Mouse (Mus musculus) megakaryocyte-erythroid progenitor cell, adult 5-6 weeks (primary cell): ENCODE data around the gene Ube2s. TPM values are rescaled to one million over a fixed set of nuclear protein-coding genes. Genes with fewer than 3 reads are reported as not detected.
"Not testable (repeated sequence)": the region's sequence is repeated elsewhere in the genome, so short reads cannot be mapped to it uniquely, and the experiment has no call there.

Source experiments
- ATAC-seq: replicated peaks from 2 replicates; pipeline ENCODE4 v1.8.0; 2016; ENCODE audit warnings: mild to moderate bottlenecking, inconsistent platforms; ENCODE audit not compliant: severe bottlenecking, poor library complexity, low FRiP score, low TSS enrichment
- total RNA-seq, 2 experiments: library from RNA; stranded (forward) in 1 of 2; stranded (reverse) in 1 of 2; fragments of 200-1000, 215-1000 nt in 1 of 2; fragments of >200 nt in 1 of 2; fragmentation: Nextera tagmentation in 1 of 2; gene quantifications; 2 replicates each; pipeline ENCODE4 v1.2.3; 2014 to 2017

Gene Ube2s
- total RNA-seq (2014; fragmentation: Nextera tagmentation) (291 and 381 TPM in 2 replicates), total RNA-seq (2017) (146 and 204 TPM in 2 replicates)

GRCm38 (mm10) chr7:4812303-4813104, at the start of gene Ube2s:
Ube2s (minus strand) TSS chr7:4812590.
- peak; percentile 96 for ATAC-seq

- ATAC-seq, result not testable (repeated sequence)
Observed at GRCm38 (mm10) chr7:4860926-4861325, 48.5 kb upstream of the Ube2s start.

GRCm38 (mm10) chr7:4859418-4859978, 47.1 kb upstream of the Ube2s start:
- no peak for ATAC-seq

- no peak for ATAC-seq
Observed at GRCm38 (mm10) chr7:4857321-4857720, 44.9 kb upstream of the Ube2s start.

GRCm38 (mm10) chr7:4856508-4856907, 44.1 kb upstream of the Ube2s start:
- ATAC-seq, result no peak

GRCm38 (mm10) chr7:4853613-4854012, 41.2 kb upstream of the Ube2s start:
- no peak for ATAC-seq

GRCm38 (mm10) chr7:4851315-4851688, 38.9 kb upstream of the Ube2s start:
- no peak for ATAC-seq

GRCm38 (mm10) chr7:4850621-4851314, 38.4 kb upstream of the Ube2s start:
- ATAC-seq, result no peak

- ATAC-seq, result no peak
Observed at GRCm38 (mm10) chr7:4849372-4849771, 37.0 kb upstream of the Ube2s start.

- ATAC-seq, result peak; percentile 9; the same call in 1 of the 2 replicates
Observed at GRCm38 (mm10) chr7:4844917-4845309, 32.5 kb upstream of the Ube2s start.

GRCm38 (mm10) chr7:4844245-4844916, 32.0 kb upstream of the Ube2s start, which contains the start of gene Shisa7:
Shisa7 (minus strand) TSS chr7:4844696.
- no peak for ATAC-seq

GRCm38 (mm10) chr7:4843604-4844244, 31.3 kb upstream of the Ube2s start:
- ATAC-seq, result no peak

GRCm38 (mm10) chr7:4842634-4843131, 30.3 kb upstream of the Ube2s start:
- peak; percentile 32 for ATAC-seq

- no peak for ATAC-seq
Observed at GRCm38 (mm10) chr7:4842077-4842476, 29.7 kb upstream of the Ube2s start.

GRCm38 (mm10) chr7:4837639-4838038, 25.2 kb upstream of the Ube2s start:
- no peak for ATAC-seq

- peak; percentile 97 for ATAC-seq
Observed at GRCm38 (mm10) chr7:4836351-4836792, 24.0 kb upstream of the Ube2s start.

- ATAC-seq, result no peak
Observed at GRCm38 (mm10) chr7:4835631-4836327, 23.4 kb upstream of the Ube2s start.

GRCm38 (mm10) chr7:4830476-4830875, 18.1 kb upstream of the Ube2s start:
- ATAC-seq, result no peak

- ATAC-seq, result no peak
Observed at GRCm38 (mm10) chr7:4825365-4825764, 13.0 kb upstream of the Ube2s start.
